Mouse (Mus musculus) testis, adult 2 months (tissue): Measurements from ENCODE around the gene Ctnna2. TPM values are rescaled to one million over a fixed set of nuclear protein-coding genes. Genes with fewer than 3 reads are reported as not detected.

ENCODE experiments used
- H3K27ac ChIP-seq: fragments of 200-500 bp; 2 replicates; pipeline ENCODE4 v1.5.1; 2012; ENCODE audit warnings: low read depth, low read length; ENCODE audit not compliant: control insufficient read depth, insufficient read depth
- H3K27me3 ChIP-seq: fragments of 200-500 bp; 2 replicates; pipeline ENCODE4 v1.6.1; 2012; ENCODE audit warnings: mild to moderate bottlenecking, low read length, moderate library complexity; ENCODE audit not compliant: control insufficient read depth, insufficient read depth
- H3K36me3 ChIP-seq: fragments of 200-500 bp; 2 replicates; pipeline ENCODE4 v1.6.1; 2012; ENCODE audit warnings: mild to moderate bottlenecking, low read length; ENCODE audit not compliant: control insufficient read depth, insufficient read depth
- H3K4me1 ChIP-seq: fragments of 200-500 bp; 2 replicates; pipeline ENCODE4 v1.6.1; 2012; ENCODE audit warnings: low read length; ENCODE audit not compliant: control insufficient read depth, insufficient read depth
- H3K4me3 ChIP-seq: fragments of 200-500 bp; 2 replicates; pipeline ENCODE4 v1.5.1; 2012; ENCODE audit warnings: low read depth, mild to moderate bottlenecking, low read length, moderate library complexity, mixed read lengths; ENCODE audit not compliant: control insufficient read depth
- CTCF ChIP-seq: fragments of 200-500 bp; IDR thresholded peaks from 2 replicates; pipeline ENCODE4 v1.5.1; 2012; ENCODE audit warnings: low read depth, mild to moderate bottlenecking, inconsistent platforms, low read length, moderate library complexity; ENCODE audit not compliant: control insufficient read depth, insufficient read depth, insufficient replicate concordance
- POLR2A ChIP-seq: fragments of 200-500 bp; IDR thresholded peaks from 2 replicates; pipeline ENCODE4 v1.6.1; 2012; ENCODE audit warnings: low read depth, mild to moderate bottlenecking, inconsistent platforms, low read length, moderate library complexity; ENCODE audit not compliant: control insufficient read depth
- polyA plus RNA-seq: library from polyadenylated mRNA; depleted of rRNA; stranded (reverse); fragments of >200 nt; gene quantifications from 2 replicates; pipeline ENCODE4 v1.2.3, GENCODE M21; 2012

The Ctnna2 gene
- polyA plus RNA-seq, 1 experiment, result 7.2 TPM

GRCm38 (mm10) chr6:77441051-77441450, 538.4 kb downstream of the Ctnna2 start:
- Histone ChIP-seq H3K36me3 (no peaks in the 10 kb centered on the region), H3K4me3 (no peak overlapping the region), H3K27ac (no peak overlapping the region), H3K27me3 (no peaks in the 10 kb centered on the region), H3K4me1 (no peaks in the 10 kb centered on the region)
- no peak for TF ChIP-seq CTCF
- TF ChIP-seq POLR2A, result no peak

- Histone ChIP-seq H3K4me1 (no peaks in the 10 kb centered on the region), H3K27me3 (no peaks in the 10 kb centered on the region), H3K27ac (no peak overlapping the region), H3K36me3 (no peaks in the 10 kb centered on the region), H3K4me3 (no peak overlapping the region)
- TF ChIP-seq CTCF (no peak), POLR2A (no peak)
Observed at GRCm38 (mm10) chr6:77430381-77430780, 549.1 kb downstream of the Ctnna2 start.

GRCm38 (mm10) chr6:77425746-77426145, 553.8 kb downstream of the Ctnna2 start:
- Histone ChIP-seq H3K4me1 (no peaks in the 10 kb centered on the region), H3K4me3 (peak overlapping the region; percentile 27; the same call in 1 of the 2 replicates), H3K27me3 (no peaks in the 10 kb centered on the region), H3K27ac (no peak overlapping the region), H3K36me3 (no peaks in the 10 kb centered on the region)
- TF ChIP-seq CTCF, result no peak
- TF ChIP-seq POLR2A, result no peak

GRCm38 (mm10) chr6:77424826-77425225, 554.7 kb downstream of the Ctnna2 start:
- Histone ChIP-seq H3K4me1 (no peaks in the 10 kb centered on the region), H3K4me3 (no peak overlapping the region), H3K36me3 (no peaks in the 10 kb centered on the region), H3K27me3 (no peaks in the 10 kb centered on the region), H3K27ac (no peak overlapping the region)
- TF ChIP-seq CTCF, result no peak
- TF ChIP-seq POLR2A, result no peak

- Histone ChIP-seq H3K27me3 (no peaks in the 10 kb centered on the region), H3K36me3 (no peaks in the 10 kb centered on the region), H3K4me1 (no peaks in the 10 kb centered on the region), H3K27ac (no peak overlapping the region), H3K4me3 (no peak overlapping the region)
- TF ChIP-seq POLR2A (no peak), CTCF (no peak)
Observed at GRCm38 (mm10) chr6:77421564-77422139, 557.8 kb downstream of the Ctnna2 start.

- Histone ChIP-seq H3K27me3 (no peaks in the 10 kb centered on the region), H3K4me3 (no peak overlapping the region), H3K4me1 (no peaks in the 10 kb centered on the region), H3K27ac (no peak overlapping the region), H3K36me3 (no peaks in the 10 kb centered on the region)
- TF ChIP-seq POLR2A (no peak), CTCF (no peak)
Observed at GRCm38 (mm10) chr6:77416999-77417398, 562.5 kb downstream of the Ctnna2 start.

- Histone ChIP-seq H3K27ac (no peak overlapping the region), H3K4me1 (no peaks in the 10 kb centered on the region), H3K27me3 (no peaks in the 10 kb centered on the region), H3K4me3 (no peak overlapping the region), H3K36me3 (no peaks in the 10 kb centered on the region)
- TF ChIP-seq CTCF (no peak), POLR2A (no peak)
Observed at GRCm38 (mm10) chr6:77413530-77413929, 566.0 kb downstream of the Ctnna2 start.

- H3K36me3 ChIP-seq, result no peaks in the 10 kb centered on the region
- TF ChIP-seq POLR2A (no peak), CTCF (no peak)
- H3K4me3 ChIP-seq, result no peak overlapping the region
- no peaks in the 10 kb centered on the region for H3K27me3 ChIP-seq
- no peaks in the 10 kb centered on the region for H3K4me1 ChIP-seq
- H3K27ac ChIP-seq, result no peak overlapping the region
Observed at GRCm38 (mm10) chr6:77408481-77408880, 571.0 kb downstream of the Ctnna2 start.
